Mouse (Mus musculus): ENCODE measurements around the gene Rac1. TPM values are rescaled to one million over a fixed set of nuclear protein-coding genes. Genes with fewer than 3 reads are reported as not detected.
"Not testable (repeated sequence)": the region's sequence is repeated elsewhere in the genome, so short reads cannot be mapped to it uniquely, and the experiment has no call there.

Gene Rac1
- polyA plus RNA-seq, 1 experiment from 2014 or later = 534 TPM

DNA sequence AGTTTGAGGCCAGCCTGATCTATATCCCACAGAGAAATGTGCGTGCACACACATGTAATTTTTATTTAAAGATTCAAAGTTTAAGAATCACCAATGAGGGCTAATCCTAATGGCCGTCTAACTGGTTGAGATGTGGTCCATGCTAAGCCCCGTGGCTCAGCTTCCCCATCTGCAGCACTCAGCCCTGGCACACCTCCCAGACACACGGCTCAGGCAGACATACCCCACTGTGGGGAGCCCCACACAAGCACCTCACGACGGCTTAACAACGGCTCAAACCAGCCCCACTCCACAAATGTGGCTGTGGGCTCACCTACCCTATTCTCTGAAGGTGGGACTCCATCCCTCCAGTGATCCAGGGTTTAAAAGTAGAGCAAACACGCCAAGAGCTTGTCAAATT is 22.8 kb downstream of the Rac1 start:
- Histone ChIP-seq H3K27me3 (replicated peaks; ENCODE audit: control insufficient read depth, insufficient read depth, low read length) (no peaks in the 10 kb centered on the region), H3K36me3 (ENCODE audit: control insufficient read depth, insufficient read depth, low read length) (peaks cover 58% of the 10 kb centered on the region), H3K9ac (ENCODE audit: low read depth, low read length) (no peak overlapping the region), H3K4me2 (ENCODE audit: low read depth, low read length) (no peak overlapping the region), H3K4me3 (ENCODE audit: low read depth, low read length) (no peak overlapping the region), H3K4me1 (ENCODE audit: control insufficient read depth, insufficient read depth, low read length) (peaks cover 20% of the 10 kb centered on the region), H3K9me3 (ENCODE audit: control insufficient read depth, low read length) (no peaks in the 10 kb centered on the region), H3K27ac (replicated peaks; ENCODE audit: low read depth, low read length) (no peak overlapping the region)
- ATAC-seq (ENCODE audit: low read depth) (no peak), DNase-seq (ENCODE audit: low spot score) (no peak)
- 84% methylated on average over 8 of the region's 8 CpGs for WGBS

- Histone ChIP-seq H3K27ac (replicated peaks; ENCODE audit: low read depth, low read length) (no peak overlapping the region), H3K27me3 (replicated peaks; ENCODE audit: control insufficient read depth, insufficient read depth, low read length) (no peaks in the 10 kb centered on the region), H3K4me1 (ENCODE audit: control insufficient read depth, insufficient read depth, low read length) (peaks cover 19% of the 10 kb centered on the region), H3K4me2 (ENCODE audit: low read depth, low read length) (no peak overlapping the region), H3K9me3 (ENCODE audit: control insufficient read depth, low read length) (no peaks in the 10 kb centered on the region), H3K4me3 (ENCODE audit: low read depth, low read length) (no peak overlapping the region), H3K36me3 (ENCODE audit: control insufficient read depth, insufficient read depth, low read length) (peaks cover 53% of the 10 kb centered on the region), H3K9ac (ENCODE audit: low read depth, low read length) (no peak overlapping the region)
- ATAC-seq (ENCODE audit: low read depth) = no peak
- peak; percentile 33 for DNase-seq (ENCODE audit: low spot score)
- WGBS = 75% methylated on average over 3 of the region's 3 CpGs
These were observed 23.4 kb downstream of the Rac1 start for GRCm38 (mm10) chr5:143504453-143504852.

- ATAC-seq (ENCODE audit: low read depth) (no peak), DNase-seq (ENCODE audit: low spot score) (no peak)
- Histone ChIP-seq H3K4me1 (ENCODE audit: control insufficient read depth, insufficient read depth, low read length) (peaks cover 12% of the 10 kb centered on the region), H3K4me2 (ENCODE audit: low read depth, low read length) (no peak overlapping the region), H3K36me3 (ENCODE audit: control insufficient read depth, insufficient read depth, low read length) (peaks cover 48% of the 10 kb centered on the region), H3K9me3 (ENCODE audit: control insufficient read depth, low read length) (no peaks in the 10 kb centered on the region), H3K9ac (ENCODE audit: low read depth, low read length) (no peak overlapping the region), H3K27me3 (replicated peaks; ENCODE audit: control insufficient read depth, insufficient read depth, low read length) (no peaks in the 10 kb centered on the region), H3K4me3 (ENCODE audit: low read depth, low read length) (no peak overlapping the region), H3K27ac (replicated peaks; ENCODE audit: low read depth, low read length) (no peak overlapping the region)
- 92% methylated on average over 6 of the region's 6 CpGs for WGBS
These were observed 24.1 kb downstream of the Rac1 start for GRCm38 (mm10) chr5:143503740-143504139.

GRCm38 (mm10) chr5:143502899-143503557 is 24.8 kb downstream of the Rac1 start:
- Histone ChIP-seq H3K27ac (replicated peaks; ENCODE audit: low read depth, low read length) (no peak overlapping the region), H3K9ac (ENCODE audit: low read depth, low read length) (no peak overlapping the region), H3K4me1 (ENCODE audit: control insufficient read depth, insufficient read depth, low read length) (peaks cover 5% of the 10 kb centered on the region), H3K36me3 (ENCODE audit: control insufficient read depth, insufficient read depth, low read length) (peaks cover 49% of the 10 kb centered on the region), H3K27me3 (replicated peaks; ENCODE audit: control insufficient read depth, insufficient read depth, low read length) (no peaks in the 10 kb centered on the region), H3K4me3 (ENCODE audit: low read depth, low read length) (no peak overlapping the region), H3K4me2 (ENCODE audit: low read depth, low read length) (no peak overlapping the region), H3K9me3 (ENCODE audit: control insufficient read depth, low read length) (no peaks in the 10 kb centered on the region)
- no peak for DNase-seq (ENCODE audit: low spot score)
- ATAC-seq (ENCODE audit: low read depth) = no peak
- 90% methylated on average over 19 of the region's 19 CpGs for WGBS

DNA sequence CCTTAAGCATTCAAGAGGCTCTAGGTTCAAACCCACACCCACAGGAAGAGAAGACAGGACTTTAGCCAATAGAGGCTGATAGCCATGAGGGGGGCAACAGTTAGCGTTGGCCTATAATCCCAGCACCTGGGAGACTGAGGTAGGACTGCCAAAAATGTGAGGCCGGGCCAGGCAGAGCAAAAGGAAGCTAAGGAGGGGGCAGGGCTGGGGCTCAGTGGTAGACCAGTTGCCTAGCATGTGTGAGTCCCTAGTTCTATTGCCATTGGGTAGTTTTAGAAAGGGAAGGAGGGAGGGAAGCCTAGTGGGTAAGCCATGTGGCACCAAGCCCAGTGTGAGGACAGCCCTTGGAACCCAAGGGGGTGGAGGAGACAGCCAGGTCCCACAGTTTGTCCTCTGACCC is 26.2 kb downstream of the Rac1 start:
- Histone ChIP-seq H3K4me1 (ENCODE audit: control insufficient read depth, insufficient read depth, low read length) (no peaks in the 10 kb centered on the region), H3K27ac (replicated peaks; ENCODE audit: low read depth, low read length) (no peak overlapping the region), H3K27me3 (replicated peaks; ENCODE audit: control insufficient read depth, insufficient read depth, low read length) (no peaks in the 10 kb centered on the region), H3K36me3 (ENCODE audit: control insufficient read depth, insufficient read depth, low read length) (peaks cover 42% of the 10 kb centered on the region), H3K4me3 (ENCODE audit: low read depth, low read length) (no peak overlapping the region), H3K9me3 (ENCODE audit: control insufficient read depth, low read length) (no peaks in the 10 kb centered on the region), H3K9ac (ENCODE audit: low read depth, low read length) (no peak overlapping the region), H3K4me2 (ENCODE audit: low read depth, low read length) (no peak overlapping the region)
- 88% methylated on average over 2 of the region's 2 CpGs for WGBS
- DNase-seq (ENCODE audit: low spot score) (no peak), ATAC-seq (ENCODE audit: low read depth) (no peak)

- no peak overlapping the region for H3K27ac ChIP-seq (replicated peaks; ENCODE audit: low read depth, low read length)
- no peak overlapping the region for H3K4me2 ChIP-seq (ENCODE audit: low read depth, low read length)
- ATAC-seq (ENCODE audit: low read depth) = 0 out of 2 replicates have a peak, but pooled peaks have one; percentile 26
- H3K9me3 ChIP-seq (ENCODE audit: control insufficient read depth, low read length) = no peaks in the 10 kb centered on the region
- no peak for DNase-seq (ENCODE audit: low spot score)
- no peak overlapping the region for H3K4me3 ChIP-seq (ENCODE audit: low read depth, low read length)
- H3K4me1 ChIP-seq (ENCODE audit: control insufficient read depth, insufficient read depth, low read length) = no peaks in the 10 kb centered on the region
- 82% methylated on average over 8 of the region's 8 CpGs for WGBS
- H3K9ac ChIP-seq (ENCODE audit: low read depth, low read length) = no peak overlapping the region
- no peaks in the 10 kb centered on the region for H3K27me3 ChIP-seq (replicated peaks; ENCODE audit: control insufficient read depth, insufficient read depth, low read length)
- peaks cover 42% of the 10 kb centered on the region for H3K36me3 ChIP-seq (ENCODE audit: control insufficient read depth, insufficient read depth, low read length)
These were observed 26.7 kb downstream of the Rac1 start for GRCm38 (mm10) chr5:143501140-143501539.

GRCm38 (mm10) chr5:143500711-143501110 is 27.1 kb downstream of the Rac1 start:
- WGBS = 91% methylated on average over 14 of the region's 14 CpGs
- not testable (repeated sequence) for H3K4me2 ChIP-seq (ENCODE audit: low read depth, low read length); ATAC-seq (ENCODE audit: low read depth); H3K4me1 ChIP-seq (ENCODE audit: control insufficient read depth, insufficient read depth, low read length); H3K27ac ChIP-seq (replicated peaks; ENCODE audit: low read depth, low read length); DNase-seq (ENCODE audit: low spot score); H3K4me3 ChIP-seq (ENCODE audit: low read depth, low read length); H3K9ac ChIP-seq (ENCODE audit: low read depth, low read length); H3K9me3 ChIP-seq (ENCODE audit: control insufficient read depth, low read length); H3K27me3 ChIP-seq (replicated peaks; ENCODE audit: control insufficient read depth, insufficient read depth, low read length)
- H3K36me3 ChIP-seq (ENCODE audit: control insufficient read depth, insufficient read depth, low read length) = peaks cover 40% of the 10 kb centered on the region

- Histone ChIP-seq H3K9ac (ENCODE audit: low read depth, low read length) (no peak overlapping the region), H3K4me2 (ENCODE audit: low read depth, low read length) (no peak overlapping the region), H3K9me3 (ENCODE audit: control insufficient read depth, low read length) (no peaks in the 10 kb centered on the region), H3K27me3 (replicated peaks; ENCODE audit: control insufficient read depth, insufficient read depth, low read length) (no peaks in the 10 kb centered on the region), H3K4me3 (ENCODE audit: low read depth, low read length) (no peak overlapping the region), H3K27ac (replicated peaks; ENCODE audit: low read depth, low read length) (no peak overlapping the region), H3K4me1 (ENCODE audit: control insufficient read depth, insufficient read depth, low read length) (no peaks in the 10 kb centered on the region), H3K36me3 (ENCODE audit: control insufficient read depth, insufficient read depth, low read length) (peaks cover 30% of the 10 kb centered on the region)
- DNase-seq (ENCODE audit: low spot score) (no peak), ATAC-seq (ENCODE audit: low read depth) (no peak)
- 85% methylated on average over 4 of the region's 4 CpGs for WGBS
These were observed 28.1 kb downstream of the Rac1 start for GRCm38 (mm10) chr5:143499686-143500085.

DNA sequence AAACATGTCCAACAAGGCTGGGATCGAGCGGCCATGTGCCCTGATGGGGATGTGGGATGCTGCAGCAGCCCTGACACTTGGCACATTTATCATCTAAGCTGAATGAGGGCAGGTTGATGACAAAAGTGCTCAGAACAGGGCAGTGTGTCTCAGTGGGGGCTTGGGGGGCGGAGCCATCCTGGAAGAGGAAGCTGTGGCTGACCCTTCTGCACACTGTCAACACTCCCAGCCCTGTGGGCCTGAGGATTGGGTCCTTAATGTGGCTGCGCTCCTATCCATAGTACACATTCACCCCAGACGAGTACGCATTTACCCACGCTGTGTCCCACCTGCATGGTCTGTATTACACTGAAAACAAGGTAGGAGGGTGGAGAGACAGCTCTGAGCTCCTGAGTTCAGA is 28.6 kb downstream of the Rac1 start:
- DNase-seq (ENCODE audit: low spot score) = no peak
- no peak for ATAC-seq (ENCODE audit: low read depth)
- Histone ChIP-seq H3K9ac (ENCODE audit: low read depth, low read length) (no peak overlapping the region), H3K27me3 (replicated peaks; ENCODE audit: control insufficient read depth, insufficient read depth, low read length) (no peaks in the 10 kb centered on the region), H3K9me3 (ENCODE audit: control insufficient read depth, low read length) (no peaks in the 10 kb centered on the region), H3K36me3 (ENCODE audit: control insufficient read depth, insufficient read depth, low read length) (peaks cover 27% of the 10 kb centered on the region), H3K27ac (replicated peaks; ENCODE audit: low read depth, low read length) (no peak overlapping the region), H3K4me1 (ENCODE audit: control insufficient read depth, insufficient read depth, low read length) (no peaks in the 10 kb centered on the region), H3K4me3 (ENCODE audit: low read depth, low read length) (no peak overlapping the region), H3K4me2 (ENCODE audit: low read depth, low read length) (no peak overlapping the region)
- 94% methylated on average over 7 of the region's 7 CpGs for WGBS
